Mouse (Mus musculus) c-Kit-positive CD71-positive TER-119-positive erythroid progenitor cells, embryonic 14.5 days (primary cell): ENCODE data around the gene Scd4.

Experiments used
- DNase-seq: peaks from one replicate; pipeline ENCODE4 v3.0.0-alpha.2; 2013; ENCODE audit warnings: low spot score

Scd4 gene

GRCm38 (mm10) chr19:44332833-44333623, at the start of gene Scd4:
Gene Scd4, plus strand, starts transcription at chr19:44333092.
- no peak for DNase-seq

GRCm38 (mm10) chr19:44283157-44284024, 49.5 kb upstream of the Scd4 start:
- DNase-seq = no peak

- peak; percentile 89 for DNase-seq
Observed at GRCm38 (mm10) chr19:44284025-44284695, 48.7 kb upstream of the Scd4 start.

- no peak for DNase-seq
Observed at GRCm38 (mm10) chr19:44284723-44285122, 48.2 kb upstream of the Scd4 start.

GRCm38 (mm10) chr19:44285554-44285953, 47.3 kb upstream of the Scd4 start:
- DNase-seq = no peak

- DNase-seq = no peak
Observed at GRCm38 (mm10) chr19:44286109-44286508, 46.8 kb upstream of the Scd4 start.

GRCm38 (mm10) chr19:44287415-44288110, 45.3 kb upstream of the Scd4 start:
- no peak for DNase-seq

- DNase-seq = no peak
Observed at GRCm38 (mm10) chr19:44292083-44292482, 40.8 kb upstream of the Scd4 start.

- no peak for DNase-seq
Observed at GRCm38 (mm10) chr19:44292483-44292882, 40.4 kb upstream of the Scd4 start.

- no peak for DNase-seq
Observed at GRCm38 (mm10) chr19:44292941-44293768, 39.7 kb upstream of the Scd4 start, which contains the start of gene Scd2. Gene Scd2, plus strand, starts transcription at chr19:44293674.

- peak; percentile 92 for DNase-seq
Observed at GRCm38 (mm10) chr19:44293769-44294551, 38.9 kb upstream of the Scd4 start.

GRCm38 (mm10) chr19:44294588-44295041, 38.3 kb upstream of the Scd4 start:
- DNase-seq = peak; percentile 91

GRCm38 (mm10) chr19:44295251-44295650, 37.6 kb upstream of the Scd4 start:
- no peak for DNase-seq

- DNase-seq = peak; percentile 88
Observed at GRCm38 (mm10) chr19:44295741-44296140, 37.2 kb upstream of the Scd4 start.

GRCm38 (mm10) chr19:44296186-44296585, 36.7 kb upstream of the Scd4 start:
- no peak for DNase-seq

- DNase-seq = no peak
Observed at GRCm38 (mm10) chr19:44297068-44297760, 35.7 kb upstream of the Scd4 start.

GRCm38 (mm10) chr19:44297862-44298261, 35.0 kb upstream of the Scd4 start:
- no peak for DNase-seq

- no peak for DNase-seq
Observed at GRCm38 (mm10) chr19:44299078-44299477, 33.8 kb upstream of the Scd4 start.

GRCm38 (mm10) chr19:44299902-44300301, 33.0 kb upstream of the Scd4 start:
- no peak for DNase-seq
